Mouse (Mus musculus): ENCODE results near the gene Supt20.

GRCm38 (mm10) chr3:54715461-54715860 is 22.9 kb downstream of the Supt20 start:
- TF ChIP-seq POLR2A (IDR thresholded peaks at IDR 0.05; ENCODE audit: extremely low read depth, insufficient read depth, low read length) = no peak
- TF ChIP-seq CTCF (IDR thresholded peaks at IDR 0.05; ENCODE audit: low read depth, low read length) = no peak

All from liver, adult 2 months (tissue).